28 mouse cellular contexts compared by ENCODE assay signal in genomic region chr12:3795569-3795968, GRCm38 (mm10). TPM values are rescaled to one million over a fixed set of nuclear protein-coding genes. Genes with fewer than 3 reads are reported as not detected.
DNase-seq lines count a peak whose midpoint lies in the region; ATAC-seq and TF ChIP-seq lines count a peak whose summit lies in the region.
"Had no signal": no experiment of that assay in that cellular context is flagged by ENCODE, and none has a peak within 500 bp of the region (broad histone marks: within the 10 kb centered on the region; RNA-seq: fewer than 3 reads in every experiment).

No protein-coding gene starts in this region.

- ATAC-seq in liver, embryonic 12.5 days, result 0 out of 2 replicates have a peak, but pooled peaks have one; percentile 16
- ATAC-seq in megakaryocyte progenitor cell, adult 5-6 weeks (replicated peaks; ENCODE audit: poor library complexity), result peak; percentile 51
- no peak for ATAC-seq in kidney, embryonic 14.5 days (ENCODE audit: low FRiP score, low TSS enrichment)
- ATAC-seq: CD4-positive, CD25-positive, alpha-beta regulatory T cell, adult 4 months; forebrain, embryonic 16.5 days; hindbrain, postnatal 0 days; intestine, embryonic 16.5 days; midbrain, embryonic 13.5 days; Patski had no signal

- no peak for TF ChIP-seq CTCF in MEL (IDR thresholded peaks at IDR 0.05 in 2 of 3, conservative IDR thresholded peaks at IDR 0.05 in 1 of 3; ENCODE audit: control insufficient read depth in 1 of 3, insufficient read depth in 1 of 3, low read depth in 2 of 3, low read length in 3 of 3, poor library complexity in 1 of 3, severe bottlenecking in 1 of 3)

- 15% methylated on average over 2 of the region's 4 CpGs for WGBS in liver, embryonic 12.5 days (ENCODE audit: insufficient replicate concordance)
- 33% methylated on average over 2 of the region's 4 CpGs for WGBS in kidney, embryonic 14.5 days

- no peaks in the 10 kb centered on the region for H3K79me2 ChIP-seq in MEL (ENCODE audit: control insufficient read depth, insufficient read depth, low read length, poor library complexity)

- no peak overlapping the region for H3K9ac ChIP-seq in liver, embryonic 12.5 days
- H3K9ac ChIP-seq in MEL (ENCODE audit: control insufficient read depth, low read depth, low read length, poor library complexity, severe bottlenecking), result no peak overlapping the region
- no peak overlapping the region for H3K9ac ChIP-seq in kidney, embryonic 14.5 days (ENCODE audit: low read depth, low read length)
- H3K9ac ChIP-seq: hindbrain, embryonic 12.5 days; midbrain, embryonic 13.5 days; neural tube, embryonic 13.5 days had no signal

- TF ChIP-seq RAD21 in MEL (IDR thresholded peaks at IDR 0.05; ENCODE audit: low read depth, low read length), result no peak

- no peak overlapping the region for H3K27ac ChIP-seq in liver, embryonic 12.5 days
- H3K27ac ChIP-seq in MEL (ENCODE audit: control insufficient read depth, low read depth, low read length), result no peak overlapping the region
- no peak overlapping the region for H3K27ac ChIP-seq in kidney, embryonic 14.5 days (ENCODE audit: low read depth, low read length)
- H3K27ac ChIP-seq: gastrocnemius, adult 2 months; hindbrain, embryonic 12.5 days; hindbrain, postnatal 0 days; midbrain, embryonic 13.5 days; neural tube, embryonic 13.5 days had no signal

- TF ChIP-seq POLR2A in MEL (IDR thresholded peaks at IDR 0.05; ENCODE audit: control insufficient read depth in 1 of 2, insufficient read depth in 1 of 2, low read depth in 1 of 2, low read length in 2 of 2, poor library complexity in 1 of 2), result no peak

- TF ChIP-seq EP300 in MEL (IDR thresholded peaks at IDR 0.05; ENCODE audit: low read depth in 1 of 2, low read length in 2 of 2), result peak; percentile 23 to 77; a peak in 3 of 4 replicates

- H3K4me3 ChIP-seq in liver, embryonic 12.5 days, result no peak overlapping the region
- H3K4me3 ChIP-seq in MEL (ENCODE audit: control insufficient read depth in 1 of 2, insufficient read depth in 1 of 2, low read depth in 2 of 2, low read length in 2 of 2), result no peak overlapping the region
- H3K4me3 ChIP-seq in kidney, embryonic 14.5 days (ENCODE audit: low read length), result no peak overlapping the region
- H3K4me3 ChIP-seq: erythroblast, embryonic 14.5 days; gastrocnemius, adult 2 months; hindbrain, embryonic 12.5 days; megakaryocyte, embryonic 14.5 days; midbrain, embryonic 13.5 days; neural tube, embryonic 13.5 days had no signal

- DNase-seq in liver (no peak), MEL (ENCODE audit: low read depth, low spot score) (peak; percentile 65)
- DNase-seq in kidney, adult 11 months, result no peak
- DNase-seq in cerebellum, adult 9-10 months, result no peak
- DNase-seq: adrenal gland, postnatal 25 days; cerebellum, adult 11-12 months; cerebellum, postnatal 10 days; gastrocnemius, adult 2 months; heart, postnatal 36 days; kidney, postnatal 36 days; lung, postnatal 36 days; retina, postnatal 1 day; right cerebral cortex, postnatal 14 days; thymus, postnatal 36 days had no signal

- H3K36me3 ChIP-seq in liver, embryonic 12.5 days, result no peaks in the 10 kb centered on the region
- H3K36me3 ChIP-seq in MEL (ENCODE audit: control insufficient read depth in 1 of 2, insufficient read depth in 2 of 2, low read length in 2 of 2), result no peaks in the 10 kb centered on the region
- H3K36me3 ChIP-seq in kidney, embryonic 14.5 days (ENCODE audit: control insufficient read depth, insufficient read depth, low read length), result no peaks in the 10 kb centered on the region
- H3K36me3 ChIP-seq: hindbrain, embryonic 12.5 days; midbrain, embryonic 13.5 days; neural tube, embryonic 13.5 days had no signal

- H3K4me1 ChIP-seq in liver, embryonic 12.5 days, result peaks cover 5% of the 10 kb centered on the region; the same call in 1 of the 2 replicates
- H3K4me1 ChIP-seq in MEL (ENCODE audit: control insufficient read depth in 1 of 2, insufficient read depth in 2 of 2, low read length in 2 of 2), result peaks cover 0 to 8% of the 10 kb centered on the region in 2 experiments; a peak in 2 of 4 replicates
- 0 out of 2 replicates have a peak, but pooled peaks cover 4% of the 10 kb centered on the region for H3K4me1 ChIP-seq in kidney, embryonic 14.5 days (ENCODE audit: control insufficient read depth, insufficient read depth, low read length)

- peaks cover 57% of the 10 kb centered on the region for H3K27me3 ChIP-seq in liver, embryonic 12.5 days (replicated peaks)
- 0 out of 4 replicates have a peak, but pooled peaks cover 0 to 2% of the 10 kb centered on the region in 2 experiments for H3K27me3 ChIP-seq in MEL (ENCODE audit: control insufficient read depth in 1 of 2, insufficient read depth in 2 of 2, low read length in 2 of 2)
- H3K27me3 ChIP-seq in kidney, embryonic 14.5 days (ENCODE audit: control insufficient read depth, insufficient read depth, low read length), result no peaks in the 10 kb centered on the region
- H3K27me3 ChIP-seq: hindbrain, embryonic 12.5 days; neural tube, embryonic 13.5 days; Patski had no signal

- no peak overlapping the region for H3K4me2 ChIP-seq in liver, embryonic 12.5 days
- no peak overlapping the region for H3K4me2 ChIP-seq in kidney, embryonic 14.5 days (replicated peaks; ENCODE audit: low read depth, low read length)
- H3K4me2 ChIP-seq: heart, embryonic 11.5 days; hindbrain, embryonic 12.5 days; midbrain, embryonic 13.5 days; neural tube, embryonic 13.5 days had no signal

- no peaks in the 10 kb centered on the region for H3K9me3 ChIP-seq in liver, embryonic 12.5 days (replicated peaks)
- no peaks in the 10 kb centered on the region for H3K9me3 ChIP-seq in MEL (replicated peaks; ENCODE audit: insufficient read depth, low read length)
- no peaks in the 10 kb centered on the region for H3K9me3 ChIP-seq in kidney, embryonic 14.5 days (ENCODE audit: control insufficient read depth, low read length)
- H3K9me3 ChIP-seq: hindbrain, embryonic 12.5 days; megakaryocyte, embryonic 14.5 days; midbrain, embryonic 13.5 days; neural tube, embryonic 13.5 days had no signal

TF ChIP-seq in MEL, 35 proteins besides CTCF, POLR2A, EP300 and RAD21:
- TF ChIP-seq ETS1 (IDR thresholded peaks at IDR 0.05; ENCODE audit: low read depth, low read length) (0 out of 2 replicates have a peak, but pooled peaks have one; percentile 21), UBTF (IDR thresholded peaks at IDR 0.05; ENCODE audit: borderline replicate concordance, insufficient read depth, low read depth, low read length) (no peak), GABPA (IDR thresholded peaks at IDR 0.05; ENCODE audit: low read depth, low read length) (no peak), RCOR1 (IDR thresholded peaks at IDR 0.05; ENCODE audit: low read depth, low read length) (peak; percentile 99), MEF2A (IDR thresholded peaks at IDR 0.05; ENCODE audit: extremely low read depth, insufficient replicate concordance, low read depth, low read length, poor library complexity, severe bottlenecking) (no peak), ZMIZ1 (IDR thresholded peaks at IDR 0.05; ENCODE audit: low read depth, low read length) (peak; percentile 63; the same call in 1 of the 2 replicates), SIN3A (IDR thresholded peaks at IDR 0.05; ENCODE audit: low read length) (no peak), GATA1 (IDR thresholded peaks at IDR 0.05; ENCODE audit: low read depth, low read length) (peak; percentile 59; the same call in 1 of the 2 replicates), USF1 (IDR thresholded peaks at IDR 0.05; ENCODE audit: low read depth, low read length) (no peak), ZC3H11A (IDR thresholded peaks at IDR 0.05; ENCODE audit: low read depth, low read length) (no peak), TCF12 (IDR thresholded peaks at IDR 0.05; ENCODE audit: low read depth, low read length) (peak; percentile 49), MAFK (IDR thresholded peaks at IDR 0.05; ENCODE audit: borderline replicate concordance, low read depth, low read length) (no peak), TAL1 (IDR thresholded peaks at IDR 0.05; ENCODE audit: low read length) (peak; percentile 55; the same call in 1 of the 2 replicates)

RNA-seq across cellular contexts. Expression of gene Dnmt3a, which starts 10.2 kb away (rescaled TPM):
- polyA plus RNA-seq in liver, embryonic 12.5 days (2016; fragmentation: Nextera tagmentation; extraction: Ambion mirVana), result 57.9 and 58.7 TPM in 2 replicates
- total RNA-seq in MEL (2012; rRNA removed), result 15.4 and 15.9 TPM in 2 replicates
- 10 to 100 TPM in 1 of 2 experiments, not detected in 1; 34.4 TPM for polyA plus RNA-seq in MEL (2012; ENCODE audit: insufficient read depth in 1 of 2, insufficient read length in 2 of 2, low read depth in 1 of 2, low replicate concordance in 2 of 2, missing spikeins in 1 of 2)
- 12.1 and 19.4 TPM in 2 replicates for total RNA-seq in megakaryocyte progenitor cell, adult 5-6 weeks (2015)
- total RNA-seq in megakaryocyte progenitor cell, adult 5-6 weeks (2017), result 20.4 and 21.8 TPM in 2 replicates
- polyA plus RNA-seq in kidney, embryonic 14.5 days (2014; fragmentation: Nextera tagmentation; extraction: Ambion mirVana), result 59.9 and 87.9 TPM in 2 replicates
